Mouse (Mus musculus) lung, postnatal 36 days (tissue): ENCODE results near the gene Tmem53.

ENCODE experiments used
- DNase-seq: peaks from one replicate; pipeline ENCODE4 v3.0.0; 2022; ENCODE audit warnings: mixed read lengths

Tmem53 gene

GRCm38 (mm10) chr4:117251801-117252316 is at the start of gene Tmem53, which contains the start of gene Armh1:
Tmem53 (plus strand) TSS chr4:117251951.
Armh1 (minus strand) TSS chr4:117252125.
- DNase-seq, result peak; percentile 95

DNA sequence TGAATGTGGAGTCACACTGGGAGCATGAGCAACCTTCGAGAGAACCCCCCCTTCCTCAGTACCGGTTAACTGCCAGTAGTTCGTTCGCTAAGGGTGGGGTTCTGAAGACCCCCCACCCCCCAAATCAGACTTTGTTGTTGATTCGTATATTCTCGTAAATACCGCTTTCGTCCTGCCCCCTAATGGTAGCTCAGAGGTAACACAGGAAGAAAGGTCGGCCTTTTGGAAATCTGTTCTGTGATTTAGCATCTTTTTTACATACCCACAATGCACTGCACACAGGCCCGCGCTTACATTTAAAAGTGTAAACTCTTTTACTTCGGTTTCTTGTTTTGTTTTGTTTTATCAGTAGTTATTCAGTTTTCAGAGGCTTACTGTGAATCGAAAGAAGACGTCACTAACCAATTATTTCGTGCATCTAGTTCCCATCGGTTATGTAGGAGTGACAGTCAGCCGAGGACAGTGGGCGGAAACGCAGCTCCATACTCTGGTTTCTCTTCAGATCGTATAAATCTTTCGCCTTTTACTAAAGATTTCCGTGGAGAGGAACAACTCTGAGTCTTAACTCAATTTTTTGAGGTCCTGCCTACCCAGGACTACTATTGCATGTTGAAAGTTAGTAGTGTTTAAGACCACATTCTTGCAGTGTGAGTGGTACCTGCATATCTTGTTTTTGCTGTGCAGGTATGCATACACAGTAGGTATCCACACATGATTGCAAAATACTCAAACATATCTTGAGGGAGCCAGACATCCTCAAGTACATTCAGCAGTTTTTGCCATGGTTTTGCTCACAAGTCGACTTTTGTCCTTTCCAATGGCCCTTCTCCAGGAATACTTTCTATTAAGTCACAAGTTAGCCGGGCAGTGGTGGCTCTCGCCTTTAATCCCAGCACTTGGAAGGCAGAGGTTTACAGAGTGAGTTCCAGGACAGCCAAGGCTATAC is 49.4 kb upstream of the Tmem53 start:
- peak; percentile 78 for DNase-seq

DNA sequence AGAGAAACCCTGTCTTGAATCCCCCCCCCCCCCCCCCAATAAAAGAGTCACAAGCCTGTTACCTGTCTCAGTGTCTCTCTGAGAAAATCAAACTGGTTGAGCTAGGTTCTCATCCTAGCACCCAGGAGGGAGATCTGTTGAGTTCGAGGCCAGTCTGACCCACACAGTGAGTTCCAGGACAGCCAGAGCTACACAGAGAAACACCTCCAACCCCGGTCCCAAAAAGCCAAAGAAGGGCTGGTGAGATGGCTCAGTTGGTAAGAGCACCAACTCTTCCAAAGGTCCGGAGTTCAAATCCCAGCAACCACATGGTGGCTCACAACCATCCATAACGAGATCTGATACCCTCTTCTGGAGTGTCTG is 48.8 kb upstream of the Tmem53 start:
- no peak for DNase-seq

DNA sequence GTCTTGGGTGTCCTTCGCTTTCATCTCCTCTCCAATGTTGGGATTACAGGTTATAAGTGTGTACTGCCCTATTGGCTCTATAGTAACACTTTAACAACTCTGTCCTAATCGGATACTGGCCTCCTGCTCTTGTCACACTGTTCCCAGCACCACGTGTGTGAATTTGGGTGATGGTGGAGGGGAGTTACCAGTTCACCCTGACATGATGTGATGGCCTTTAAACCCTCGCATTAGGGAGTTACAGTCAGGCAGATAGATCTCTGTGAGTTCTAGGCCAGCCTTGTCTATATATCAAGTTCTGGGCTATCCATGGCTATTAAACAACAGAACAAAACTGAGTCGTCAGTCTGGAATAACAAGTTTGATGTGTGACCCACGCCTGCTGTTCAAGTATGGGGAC is 42.2 kb upstream of the Tmem53 start:
- DNase-seq, result no peak

GRCm38 (mm10) chr4:117210147-117211074 is 41.3 kb upstream of the Tmem53 start:
- DNase-seq, result peak; percentile 95

DNA sequence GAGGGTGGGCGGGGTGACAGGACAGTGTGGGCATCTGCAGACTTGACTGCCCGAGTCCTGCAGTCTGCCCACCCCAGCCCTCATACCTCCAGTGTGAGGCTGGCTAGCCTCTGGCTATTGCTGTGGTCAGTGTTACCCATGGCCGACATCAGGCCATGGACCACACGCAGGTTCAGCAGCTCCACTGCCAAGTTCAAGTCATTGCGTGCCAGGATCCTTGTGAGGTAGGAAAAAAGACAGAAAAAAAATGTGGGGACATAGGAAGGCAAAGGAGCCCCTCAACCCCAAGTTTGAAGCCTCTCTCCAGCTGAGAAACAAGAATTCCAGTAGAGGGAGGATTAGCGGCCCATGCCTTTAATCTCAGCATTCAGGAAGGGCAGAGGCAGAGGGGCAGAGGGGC is 37.5 kb upstream of the Tmem53 start:
- DNase-seq, result no peak

GRCm38 (mm10) chr4:117217029-117217428 is 34.7 kb upstream of the Tmem53 start:
- DNase-seq, result no peak

GRCm38 (mm10) chr4:117218517-117219219 is 33.1 kb upstream of the Tmem53 start:
- DNase-seq, result peak; percentile 65

GRCm38 (mm10) chr4:117220741-117221515 is 30.8 kb upstream of the Tmem53 start:
- DNase-seq, result no peak

DNA sequence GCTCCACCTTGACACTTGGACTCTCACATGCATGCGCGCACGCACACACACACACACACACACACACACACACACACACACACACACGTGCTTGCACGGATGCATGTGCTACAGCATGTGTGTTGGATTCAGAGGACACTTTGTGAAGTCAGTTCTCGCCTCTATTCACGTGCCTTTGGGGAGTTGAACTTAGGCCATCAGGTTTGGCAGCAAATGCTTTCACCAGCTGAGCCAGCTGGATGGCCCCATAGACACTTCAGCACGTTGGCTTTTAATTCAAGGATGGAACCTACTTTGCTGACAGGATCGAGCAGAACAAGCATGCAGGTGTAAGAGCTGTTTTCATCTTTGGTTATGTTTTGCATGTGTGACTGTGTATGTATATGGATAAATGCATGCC is 29.9 kb upstream of the Tmem53 start:
- no peak for DNase-seq

DNA sequence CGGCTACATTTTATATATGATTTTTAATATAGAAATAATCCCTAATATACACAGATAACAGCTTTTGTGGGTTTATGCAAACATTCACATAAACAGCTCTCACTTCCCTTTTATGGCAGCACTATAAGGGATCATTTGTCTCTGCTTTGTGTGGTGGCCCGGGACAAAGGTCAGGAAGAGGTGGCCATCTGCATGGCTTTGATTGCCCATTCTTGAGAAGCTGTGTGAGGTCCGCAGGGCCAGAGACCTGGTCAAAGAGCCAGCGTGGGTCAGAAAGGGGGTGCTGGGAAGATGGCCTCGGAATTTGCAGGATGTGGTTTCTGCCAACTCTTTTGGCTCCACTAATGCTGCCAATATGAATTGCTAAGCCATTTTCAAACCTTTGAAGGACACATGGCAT is 28.8 kb upstream of the Tmem53 start:
- DNase-seq, result no peak

GRCm38 (mm10) chr4:117224122-117224521 is 27.6 kb upstream of the Tmem53 start:
- DNase-seq, result no peak

DNA sequence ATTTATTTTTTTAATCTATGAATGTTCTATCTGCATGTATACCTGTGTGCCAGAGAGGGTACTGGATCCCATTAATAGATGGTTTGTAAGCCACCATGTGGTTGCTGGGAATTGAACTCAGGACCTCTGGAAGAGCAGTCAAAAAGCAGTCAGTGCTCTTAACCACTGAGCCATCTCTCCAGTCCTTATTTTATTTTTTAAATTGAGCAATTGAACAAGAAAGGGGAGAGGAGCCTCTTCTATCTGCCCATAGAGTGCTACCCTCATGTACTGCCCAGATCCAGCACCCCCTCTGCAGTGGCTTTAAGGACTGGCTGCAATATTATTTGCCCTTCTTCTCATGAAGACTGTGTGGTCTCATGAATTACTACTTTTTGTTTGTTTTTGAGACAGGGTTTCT is 26.5 kb upstream of the Tmem53 start:
- DNase-seq, result no peak

DNA sequence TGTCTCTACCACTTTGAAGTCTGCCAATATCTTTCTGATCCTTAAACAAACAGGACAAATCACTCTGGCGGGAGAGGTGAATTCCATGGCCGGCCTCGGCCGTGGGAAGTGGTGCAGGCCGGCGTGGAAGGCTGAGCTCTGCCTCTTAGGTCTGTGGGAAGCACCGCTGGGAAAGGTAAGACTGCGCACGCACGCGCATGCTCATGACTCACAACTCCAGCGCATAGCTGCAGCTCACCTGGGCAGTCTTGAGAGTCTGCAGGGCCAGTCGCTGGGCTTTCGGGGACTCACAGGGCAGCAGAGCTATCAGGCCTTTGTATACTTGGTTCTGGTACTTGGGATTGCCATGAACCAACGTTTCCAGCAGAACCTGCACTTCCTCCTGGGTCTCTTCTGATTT is 22.2 kb upstream of the Tmem53 start:
- DNase-seq, result peak; percentile 34

DNA sequence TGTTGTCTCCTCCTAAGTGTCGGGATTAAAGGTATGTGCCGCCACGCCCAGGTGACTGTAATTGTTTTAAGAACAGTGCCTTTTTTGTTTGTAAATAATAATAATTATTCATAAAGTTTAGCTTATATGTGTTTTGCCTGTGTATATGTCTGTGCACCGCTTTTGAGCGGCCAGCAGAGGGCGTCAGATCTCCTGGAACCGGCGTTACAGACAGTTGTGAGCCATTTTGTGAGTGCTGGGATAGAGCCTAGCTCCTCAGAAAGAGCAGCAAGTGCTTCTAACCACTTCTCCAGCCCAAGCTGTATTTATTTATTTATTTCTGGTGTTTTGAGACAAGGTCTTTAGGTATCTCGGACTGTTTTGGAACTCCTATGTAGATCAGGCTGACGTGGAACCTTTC is 21.4 kb upstream of the Tmem53 start:
- no peak for DNase-seq

DNA sequence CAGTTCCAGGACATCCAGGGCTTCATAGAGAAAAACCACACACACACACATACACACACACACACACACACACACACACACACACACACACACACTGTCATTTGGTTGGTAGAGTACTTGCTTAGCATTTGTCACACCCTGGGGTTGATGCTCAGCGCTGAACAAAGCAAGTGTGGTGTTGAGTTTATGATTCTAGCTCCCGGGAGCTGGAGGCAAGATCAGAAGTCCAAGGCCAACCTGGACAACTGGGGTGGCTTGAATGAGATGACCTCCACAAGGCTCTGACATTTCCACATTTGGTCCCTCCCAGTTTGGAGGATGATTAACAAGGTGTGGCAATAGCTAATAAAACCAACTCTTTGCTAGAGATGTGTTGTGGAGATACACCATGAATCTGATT is 20.5 kb upstream of the Tmem53 start:
- DNase-seq, result no peak

DNA sequence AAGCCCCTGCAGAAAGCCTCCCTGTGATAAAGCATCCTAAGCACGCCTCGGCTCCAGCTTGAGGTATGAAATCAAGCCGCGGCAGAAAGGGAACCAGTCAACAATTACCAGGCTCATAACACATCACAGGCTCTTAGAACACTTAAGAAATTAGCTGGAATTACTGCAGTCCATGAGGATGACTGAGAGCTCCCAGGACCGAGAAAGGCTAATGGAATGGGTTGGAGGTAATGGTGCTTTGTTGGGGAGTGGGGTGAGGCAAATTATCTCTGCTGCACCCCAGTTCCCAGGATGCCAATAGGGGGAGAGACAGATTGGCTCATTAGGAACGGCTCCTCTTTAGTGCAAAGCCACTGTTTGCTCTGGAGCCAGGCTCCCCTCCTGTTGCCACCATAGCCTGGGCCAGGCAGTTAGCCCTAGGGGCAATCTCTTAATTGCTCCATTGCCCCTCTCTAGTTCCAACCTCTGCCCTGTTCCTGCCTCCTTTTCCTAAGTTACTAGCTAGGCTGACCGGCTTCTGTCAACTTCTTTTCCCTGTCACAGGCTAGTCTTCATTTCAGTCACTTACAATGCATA is 17.5 kb upstream of the Tmem53 start:
- DNase-seq, result no peak

GRCm38 (mm10) chr4:117235822-117236221 is 15.9 kb upstream of the Tmem53 start:
- peak; percentile 2 for DNase-seq

DNA sequence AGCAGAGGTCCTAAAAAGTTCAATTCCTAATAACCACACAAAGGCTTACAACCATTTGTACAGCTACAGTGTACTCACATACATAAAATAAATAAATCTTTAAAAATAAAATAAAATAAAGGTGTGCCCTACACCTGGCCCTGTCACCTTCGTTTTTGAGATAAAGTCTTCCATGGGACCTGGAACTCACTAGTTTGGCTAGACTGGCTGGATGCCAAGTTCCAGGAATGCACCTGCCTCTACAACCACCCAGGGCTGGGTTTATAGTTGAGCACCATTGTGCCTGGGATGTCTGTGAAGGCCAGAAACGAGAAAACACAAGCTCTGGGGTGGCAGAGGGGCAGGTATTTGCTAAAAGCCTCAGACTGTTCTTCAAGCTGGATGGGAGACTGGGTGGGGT is 12.6 kb upstream of the Tmem53 start:
- DNase-seq, result peak; percentile 16

DNA sequence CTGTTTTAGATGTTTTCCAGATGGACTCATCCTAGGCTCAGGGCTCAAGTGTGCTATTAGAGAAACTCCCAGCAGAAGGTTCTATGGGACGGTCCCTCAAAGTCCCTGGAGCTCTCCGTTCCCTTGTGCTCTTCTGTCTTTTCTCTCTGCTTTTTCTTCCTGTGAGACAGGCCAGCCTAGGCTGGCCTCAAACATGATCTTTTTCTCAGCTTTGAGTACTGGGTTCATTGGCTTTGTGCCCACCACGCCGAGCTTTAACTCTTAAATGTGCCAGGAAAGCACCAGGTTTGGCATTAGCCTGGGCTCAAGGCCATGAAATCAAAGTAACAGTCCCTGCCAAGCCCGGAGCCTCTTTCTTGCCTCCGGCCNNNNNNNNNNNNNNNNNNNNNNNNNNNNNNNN is 10.9 kb upstream of the Tmem53 start:
- DNase-seq, result no peak

GRCm38 (mm10) chr4:117250982-117251381 is 769 bp upstream of the Tmem53 start:
- no peak for DNase-seq

DNA sequence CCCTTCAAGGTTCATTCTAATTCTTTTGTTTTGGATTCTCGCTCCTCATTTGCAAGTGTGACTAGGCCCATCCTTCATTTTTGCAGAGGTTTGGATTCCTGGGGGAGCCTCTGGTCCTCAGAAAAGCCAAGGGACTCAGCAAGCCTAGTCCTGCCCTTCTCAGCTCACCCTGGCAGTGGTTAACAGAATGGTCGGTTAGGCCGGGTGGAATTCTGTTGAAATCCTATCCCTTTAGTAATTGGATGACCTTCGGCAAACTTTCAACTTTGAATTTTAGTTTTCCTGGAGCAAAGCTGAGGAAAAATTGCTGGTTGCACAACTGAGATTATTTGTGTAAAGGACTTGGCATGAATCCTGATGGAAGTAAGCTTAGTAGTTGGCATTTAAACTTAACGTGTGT is 600 bp downstream of the Tmem53 start:
- DNase-seq, result peak; percentile 65
